Mouse (Mus musculus): ENCODE data around the gene Elmo3.

Gene Elmo3

GRCm38 (mm10) chr8:105326968-105327367 lies 21.6 kb downstream of the Elmo3 start:
- DNase-seq (ENCODE audit: low spot score): no peak

- DNase-seq (ENCODE audit: low spot score): no peak
Measured at GRCm38 (mm10) chr8:105330325-105330724, 24.9 kb downstream of the Elmo3 start.

- DNase-seq (ENCODE audit: low spot score): no peak
Measured at GRCm38 (mm10) chr8:105331469-105331868, 26.1 kb downstream of the Elmo3 start.

GRCm38 (mm10) chr8:105331931-105332330 lies 26.5 kb downstream of the Elmo3 start:
- no peak for DNase-seq (ENCODE audit: low spot score)

- DNase-seq (ENCODE audit: low spot score): no peak
Measured at GRCm38 (mm10) chr8:105332523-105332922, 27.1 kb downstream of the Elmo3 start.

GRCm38 (mm10) chr8:105336373-105337130 lies 31.2 kb downstream of the Elmo3 start:
- no peak for DNase-seq (ENCODE audit: low spot score)

- no peak for DNase-seq (ENCODE audit: low spot score)
Measured at GRCm38 (mm10) chr8:105338992-105339391, 33.6 kb downstream of the Elmo3 start.

GRCm38 (mm10) chr8:105339886-105340635 lies 34.7 kb downstream of the Elmo3 start:
- no peak for DNase-seq (ENCODE audit: low spot score)

- DNase-seq (ENCODE audit: low spot score): no peak
Measured at GRCm38 (mm10) chr8:105341399-105341798, 36.0 kb downstream of the Elmo3 start.

GRCm38 (mm10) chr8:105342768-105343167 lies 37.4 kb downstream of the Elmo3 start:
- no peak for DNase-seq (ENCODE audit: low spot score)

- DNase-seq (ENCODE audit: low spot score): no peak
Measured at GRCm38 (mm10) chr8:105343791-105344574, 38.6 kb downstream of the Elmo3 start.

GRCm38 (mm10) chr8:105345061-105345975 lies 39.9 kb downstream of the Elmo3 start:
- DNase-seq (ENCODE audit: low spot score): peak; percentile 36

- DNase-seq (ENCODE audit: low spot score): peak; percentile 62
Measured at GRCm38 (mm10) chr8:105346611-105347427, 41.4 kb downstream of the Elmo3 start.

- peak; percentile 88 for DNase-seq (ENCODE audit: low spot score)
Measured at GRCm38 (mm10) chr8:105347428-105348221, 42.2 kb downstream of the Elmo3 start, which contains the start of gene Fhod1. Gene Fhod1, minus strand, starts transcription at chr8:105347953.

- peak; percentile 32 for DNase-seq (ENCODE audit: low spot score)
Measured at GRCm38 (mm10) chr8:105348450-105349095, 43.2 kb downstream of the Elmo3 start, which contains the start of gene Slc9a5. Gene Slc9a5, plus strand, starts transcription at chr8:105348843.

GRCm38 (mm10) chr8:105349096-105349771 lies 43.8 kb downstream of the Elmo3 start:
- DNase-seq (ENCODE audit: low spot score): no peak

GRCm38 (mm10) chr8:105350186-105350585 lies 44.8 kb downstream of the Elmo3 start:
- DNase-seq (ENCODE audit: low spot score): no peak

- DNase-seq (ENCODE audit: low spot score): no peak
Measured at GRCm38 (mm10) chr8:105353583-105354135, 48.3 kb downstream of the Elmo3 start.

All from urinary bladder, postnatal 25 days (tissue).